In the genomic region with DNA sequence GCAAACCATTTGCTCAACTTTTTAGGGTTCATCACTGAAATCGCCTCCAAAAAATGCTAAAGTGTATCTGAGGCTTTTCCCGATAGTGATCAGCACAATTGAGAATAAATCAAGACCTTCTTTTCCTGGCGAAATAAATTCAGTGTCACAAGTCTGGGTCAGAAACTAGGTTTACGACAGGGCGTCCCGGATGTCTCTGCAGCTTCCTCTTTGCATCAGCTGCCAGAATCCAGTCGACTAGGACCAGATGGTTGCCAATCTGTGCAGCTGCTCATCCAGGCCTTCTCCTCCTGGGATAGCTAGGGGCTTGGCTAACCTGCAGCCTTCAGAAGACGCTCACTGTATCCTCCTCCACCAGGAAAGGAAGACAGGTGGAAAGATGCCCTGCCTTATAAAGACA, we compare ENCODE assay signal across 12 mouse cellular contexts.
DNase-seq lines count a peak whose midpoint lies in the region; ATAC-seq lines count a peak whose summit lies in the region.
"Had no signal": no experiment of that assay in that cellular context is flagged by ENCODE, and none has a peak within 500 bp of the region (broad histone marks: within the 10 kb centered on the region; RNA-seq: fewer than 3 reads in every experiment).

No protein-coding gene starts in this region.

- H3K4me2 ChIP-seq in hindbrain, embryonic 16.5 days (ENCODE audit: low read length), result no peak overlapping the region
- no peak overlapping the region for H3K4me2 ChIP-seq in hindbrain, embryonic 13.5 days
- H3K4me2 ChIP-seq: forebrain, embryonic 13.5 days; hindbrain, embryonic 15.5 days had no signal

- H3K4me1 ChIP-seq in hindbrain, embryonic 16.5 days (ENCODE audit: control insufficient read depth, insufficient read depth, low read depth, low read length), result no peaks in the 10 kb centered on the region
- no peaks in the 10 kb centered on the region for H3K4me1 ChIP-seq in hindbrain, embryonic 13.5 days (replicated peaks)
- H3K4me1 ChIP-seq: forebrain, embryonic 13.5 days; heart, embryonic 10.5 days; hindbrain, embryonic 15.5 days had no signal

- H3K36me3 ChIP-seq in hindbrain, embryonic 16.5 days (ENCODE audit: control insufficient read depth, insufficient read depth, low read length), result no peaks in the 10 kb centered on the region
- H3K36me3 ChIP-seq in hindbrain, embryonic 13.5 days, result no peaks in the 10 kb centered on the region
- H3K36me3 ChIP-seq: heart, embryonic 10.5 days; hindbrain, embryonic 15.5 days had no signal

- H3K9me3 ChIP-seq in hindbrain, embryonic 16.5 days (ENCODE audit: control insufficient read depth, low read length), result no peaks in the 10 kb centered on the region
- H3K9me3 ChIP-seq in hindbrain, embryonic 13.5 days, result no peaks in the 10 kb centered on the region
- H3K9me3 ChIP-seq: forebrain, embryonic 13.5 days; heart, embryonic 10.5 days; hindbrain, embryonic 15.5 days had no signal

- H3K27ac ChIP-seq in hindbrain, embryonic 16.5 days (ENCODE audit: low read depth, low read length), result no peak overlapping the region
- no peak overlapping the region for H3K27ac ChIP-seq in hindbrain, embryonic 13.5 days
- H3K27ac ChIP-seq: forebrain, embryonic 13.5 days; heart, embryonic 10.5 days; hindbrain, embryonic 15.5 days had no signal

- WGBS in hindbrain, embryonic 16.5 days, result 78% methylated on average over 8 of the region's 8 CpGs
- WGBS in hindbrain, embryonic 13.5 days, result 87% methylated on average over 8 of the region's 8 CpGs

- no peak overlapping the region for H3K4me3 ChIP-seq in hindbrain, embryonic 16.5 days (ENCODE audit: low read length)
- H3K4me3 ChIP-seq in hindbrain, embryonic 13.5 days, result no peak overlapping the region
- H3K4me3 ChIP-seq: forebrain, embryonic 13.5 days; heart, embryonic 10.5 days; hindbrain, embryonic 15.5 days had no signal

- peak; percentile 9 for DNase-seq in adrenal gland, postnatal 14 days
- DNase-seq in adrenal gland, postnatal 25 days, result no peak
- DNase-seq in right cerebral cortex, postnatal 10 days (ENCODE audit: low spot score in 2 of 2), result peak; percentile 42 to 56
- no peak for DNase-seq in right cerebral cortex, adult 2 months (ENCODE audit: low spot score in 2 of 2)
- DNase-seq in telencephalon, adult 2 months (ENCODE audit: low read depth, low spot score), result peak; percentile 16
- DNase-seq in thymus, postnatal 10 days (ENCODE audit: low spot score in 2 of 2), result no peak
- DNase-seq: adrenal gland, adult 8-10 months had no signal

- H3K27me3 ChIP-seq in hindbrain, embryonic 16.5 days (replicated peaks; ENCODE audit: control insufficient read depth, insufficient read depth, low read length), result no peaks in the 10 kb centered on the region
- no peaks in the 10 kb centered on the region for H3K27me3 ChIP-seq in hindbrain, embryonic 13.5 days
- H3K27me3 ChIP-seq: forebrain, embryonic 13.5 days; hindbrain, embryonic 15.5 days had no signal

- ATAC-seq in hindbrain, embryonic 16.5 days, result peak; percentile 77; the same call in 1 of the 2 replicates
- no peak for ATAC-seq in hindbrain, embryonic 13.5 days (ENCODE audit: low FRiP score)
- ATAC-seq: forebrain, embryonic 13.5 days had no signal

- H3K9ac ChIP-seq in hindbrain, embryonic 16.5 days (ENCODE audit: low read depth, low read length), result no peak overlapping the region
- no peak overlapping the region for H3K9ac ChIP-seq in hindbrain, embryonic 13.5 days
- H3K9ac ChIP-seq: forebrain, embryonic 13.5 days; hindbrain, embryonic 15.5 days had no signal

Comparison
In these comparisons a context has a peak if more than half of its experiments do, and no peak if none do; other contexts are left out.
1. DNase-seq: peak in adrenal gland, postnatal 14 days (single experiment), right cerebral cortex, postnatal 10 days (2 of 2) and telencephalon, adult 2 months (single experiment); none in adrenal gland, postnatal 25 days (single experiment), right cerebral cortex, adult 2 months (0 of 2) and thymus, postnatal 10 days (0 of 2).